Mouse (Mus musculus) retina, postnatal 1 day (tissue): Measurements from ENCODE around the gene Fam83d.
"Not testable (repeated sequence)": the region's sequence is repeated elsewhere in the genome, so short reads cannot be mapped to it uniquely, and the experiment has no call there.

ENCODE experiments used
- DNase-seq: peaks from one replicate; pipeline ENCODE4 v3.0.0-alpha.2; 2012

Fam83d gene

DNA sequence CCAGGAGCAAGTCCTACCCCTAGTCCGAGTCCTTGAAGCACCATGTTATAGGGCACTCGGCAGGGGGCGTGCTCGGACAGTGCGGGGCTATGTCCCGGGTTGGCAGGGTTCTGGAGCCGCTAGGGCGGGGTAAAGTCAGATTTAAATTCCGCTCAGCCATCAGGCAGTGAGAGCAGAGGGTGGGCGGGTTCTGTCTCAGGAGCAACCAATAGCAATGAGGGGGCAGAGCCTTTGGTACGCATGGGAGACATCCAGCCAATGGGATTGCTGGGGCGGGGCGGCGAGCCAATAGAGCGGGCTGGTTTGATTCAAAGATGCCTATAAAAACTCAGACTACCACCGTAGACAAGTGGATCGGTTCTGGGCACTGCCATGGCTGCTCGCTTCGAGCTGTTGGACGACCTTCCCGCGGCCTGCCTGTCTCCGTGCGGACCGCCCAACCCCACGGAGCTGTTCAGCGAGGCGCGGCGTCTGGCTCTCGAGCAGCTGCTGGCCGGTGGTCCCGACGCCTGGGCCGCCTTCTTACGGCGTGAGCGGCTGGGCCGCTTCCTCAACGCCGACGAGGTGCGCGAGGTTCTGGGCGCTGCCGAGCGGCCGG lies at the start of gene Fam83d:
Gene Fam83d, plus strand, starts transcription at position 352 of the 598 bp plus-strand sequence.
- peak; percentile 98 for DNase-seq

DNA sequence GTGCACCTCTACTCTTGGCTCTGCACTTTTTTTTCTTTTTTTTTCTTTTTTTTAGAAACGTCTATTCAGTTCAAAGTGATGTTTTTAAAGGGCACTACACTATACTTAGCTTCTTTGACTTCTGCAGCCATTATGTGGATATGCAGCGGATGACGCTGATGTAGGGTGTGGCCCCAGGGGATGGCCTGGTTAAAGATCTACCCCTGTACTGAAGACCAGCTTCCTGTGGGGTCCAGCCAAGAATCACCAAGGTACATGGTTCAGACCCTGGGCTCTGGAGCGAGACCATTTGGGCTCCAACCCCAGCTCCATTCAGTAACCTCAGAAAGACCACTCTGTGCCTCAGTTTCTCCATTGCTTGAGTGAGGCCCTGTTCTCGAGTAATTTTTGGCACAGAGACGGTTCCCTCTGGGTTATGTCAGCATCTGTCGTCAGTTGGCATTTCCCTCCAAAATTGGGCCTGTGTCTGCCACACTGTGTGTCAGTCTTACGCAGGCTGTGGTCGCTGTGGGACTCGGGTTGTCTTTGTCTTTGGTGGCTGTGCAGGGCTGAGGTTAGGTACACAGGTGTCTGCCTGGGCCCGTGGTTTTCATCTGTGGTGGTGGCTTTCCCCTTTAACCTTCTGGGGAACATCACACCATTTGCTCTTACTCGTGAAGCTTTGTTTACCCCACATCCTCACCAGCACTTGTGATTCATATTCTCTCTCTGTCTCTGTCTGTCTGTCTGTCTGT lies 48.9 kb upstream of the Fam83d start:
- DNase-seq: no peak

DNA sequence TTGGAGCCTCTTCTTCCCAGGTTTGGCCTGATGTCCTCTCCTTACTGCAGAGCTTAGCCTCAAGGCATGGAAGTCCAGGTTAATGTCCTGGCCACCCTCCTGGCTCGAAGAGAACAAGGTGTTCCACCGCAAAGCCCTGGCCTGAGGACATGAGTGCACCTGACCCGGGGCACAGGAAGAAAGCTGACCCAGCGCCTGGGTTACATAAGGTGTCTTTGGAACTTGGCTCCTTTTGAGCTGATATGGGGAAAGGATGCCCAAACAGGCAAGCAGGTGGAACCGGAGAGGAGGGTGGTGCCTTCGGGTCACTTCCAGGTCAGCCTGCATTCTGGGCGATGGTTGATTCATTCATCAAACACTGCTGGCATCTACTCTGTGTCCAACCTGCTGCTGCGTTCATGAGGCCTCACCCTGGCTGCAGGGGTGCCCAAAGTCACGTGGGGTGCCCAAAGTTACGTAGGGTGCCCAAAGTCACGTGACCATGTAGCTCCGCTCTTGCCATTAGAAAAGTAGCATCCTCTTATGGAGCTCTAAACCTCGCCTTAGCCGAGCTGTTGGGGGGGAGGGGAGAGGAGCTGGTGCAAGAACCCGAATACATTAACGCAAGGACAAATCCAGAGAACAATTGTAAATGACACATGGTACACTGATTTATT lies 47.0 kb upstream of the Fam83d start:
- DNase-seq: no peak

DNA sequence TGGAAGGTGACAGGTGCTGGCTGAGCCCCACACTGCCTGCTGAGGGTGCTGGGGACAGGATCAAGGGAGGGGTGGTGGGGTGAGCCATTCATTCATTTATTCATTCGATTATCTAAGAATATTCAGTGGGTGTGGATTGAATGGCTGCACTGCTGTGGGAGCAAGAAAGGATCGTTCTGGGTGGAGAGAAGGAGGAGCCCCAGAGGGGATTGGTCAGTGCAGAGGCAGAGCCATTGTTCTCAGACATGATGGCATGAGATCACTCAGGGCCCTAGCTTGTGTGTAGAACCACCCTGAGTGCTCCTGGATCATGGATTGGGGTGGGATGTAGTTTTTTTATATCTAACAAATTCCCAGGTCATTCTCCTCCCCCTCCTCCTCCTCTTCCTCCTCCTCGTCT lies 46.4 kb upstream of the Fam83d start:
- no peak for DNase-seq

DNA sequence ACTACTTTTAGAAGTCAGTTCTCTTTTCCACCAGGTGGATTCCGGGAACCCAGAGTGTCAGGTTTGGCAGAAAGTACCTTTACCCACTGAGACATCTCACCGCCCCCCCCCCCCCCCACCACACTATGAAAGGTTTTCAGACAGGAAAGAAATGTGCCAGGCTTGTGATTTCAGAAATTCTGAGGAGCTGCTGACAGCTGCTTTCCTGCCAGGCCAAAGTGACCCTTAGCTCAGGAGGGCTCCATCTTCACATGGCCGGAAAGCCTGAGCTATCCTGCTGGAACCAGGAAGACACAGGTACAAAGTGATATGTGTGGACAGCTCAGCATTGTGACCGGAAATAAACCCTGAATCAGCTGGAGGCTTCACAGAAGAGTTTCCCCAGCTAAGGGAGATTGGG lies 45.8 kb upstream of the Fam83d start:
- no peak for DNase-seq

DNA sequence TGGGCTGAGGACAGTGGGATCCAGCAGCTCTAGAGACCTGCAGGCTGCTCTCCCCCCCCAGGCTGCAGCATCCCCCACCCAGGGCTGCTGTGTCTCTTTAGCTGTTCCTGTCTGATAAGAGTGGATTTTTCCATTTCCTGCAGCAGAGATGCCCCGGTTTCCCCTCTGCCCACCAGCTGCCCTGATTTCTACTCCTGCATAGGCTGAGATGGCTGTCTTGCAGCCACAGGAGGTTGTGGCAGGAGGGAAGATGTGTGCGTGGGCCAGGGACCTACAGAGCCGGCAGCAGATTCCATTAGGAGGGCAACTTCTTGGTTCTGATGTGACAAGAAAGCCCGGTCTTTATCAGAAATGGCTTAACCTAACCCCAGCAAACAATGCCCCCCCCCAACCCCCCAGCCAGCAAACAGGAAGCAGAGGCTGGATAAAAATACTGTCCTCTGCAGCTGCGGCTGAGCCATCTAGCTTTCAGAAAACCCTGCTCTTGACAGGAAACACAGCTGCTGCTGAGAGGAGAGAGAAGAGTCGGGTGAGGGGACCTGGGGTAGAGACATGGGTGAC lies 44.8 kb upstream of the Fam83d start:
- DNase-seq: no peak

DNA sequence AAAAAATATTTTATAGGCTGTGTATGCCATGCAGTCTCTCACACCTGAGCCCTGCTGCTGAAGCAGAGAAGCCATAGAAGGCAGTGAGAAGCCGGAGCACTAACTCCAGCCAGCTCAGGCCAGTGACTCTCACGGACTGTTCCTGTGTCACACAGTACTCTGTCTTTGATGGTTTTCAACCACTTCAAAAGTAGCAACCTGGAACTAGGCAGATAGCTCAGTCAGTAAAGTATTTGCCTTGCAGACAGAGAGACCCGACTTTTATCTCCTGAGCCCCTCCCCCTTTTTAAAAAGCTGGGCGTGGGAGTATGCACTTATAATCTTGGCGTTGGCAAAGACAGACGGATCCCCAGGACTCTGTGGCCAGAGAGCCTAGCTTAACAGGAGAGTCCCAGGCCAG lies 44.1 kb upstream of the Fam83d start:
- DNase-seq: no peak

DNA sequence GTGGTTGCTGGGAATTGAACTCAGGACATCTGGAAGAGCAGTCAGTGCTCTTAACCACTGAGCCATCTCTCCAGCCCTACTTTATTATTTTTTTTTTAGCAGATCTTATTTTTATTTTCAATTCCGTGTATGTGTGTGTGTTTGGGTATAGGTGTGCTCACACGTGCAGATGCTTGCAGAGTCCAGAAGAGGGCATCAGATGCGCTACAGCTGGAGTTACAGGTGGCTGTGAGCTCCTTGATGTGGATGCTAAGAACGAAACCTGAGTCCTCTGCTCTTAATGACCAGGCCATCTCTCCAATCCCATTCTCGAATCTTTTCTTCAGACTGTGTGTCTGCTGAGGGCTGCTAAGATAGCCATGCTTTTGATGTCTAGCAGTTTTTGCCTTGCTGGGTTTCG lies 41.6 kb upstream of the Fam83d start:
- no peak for DNase-seq

DNA sequence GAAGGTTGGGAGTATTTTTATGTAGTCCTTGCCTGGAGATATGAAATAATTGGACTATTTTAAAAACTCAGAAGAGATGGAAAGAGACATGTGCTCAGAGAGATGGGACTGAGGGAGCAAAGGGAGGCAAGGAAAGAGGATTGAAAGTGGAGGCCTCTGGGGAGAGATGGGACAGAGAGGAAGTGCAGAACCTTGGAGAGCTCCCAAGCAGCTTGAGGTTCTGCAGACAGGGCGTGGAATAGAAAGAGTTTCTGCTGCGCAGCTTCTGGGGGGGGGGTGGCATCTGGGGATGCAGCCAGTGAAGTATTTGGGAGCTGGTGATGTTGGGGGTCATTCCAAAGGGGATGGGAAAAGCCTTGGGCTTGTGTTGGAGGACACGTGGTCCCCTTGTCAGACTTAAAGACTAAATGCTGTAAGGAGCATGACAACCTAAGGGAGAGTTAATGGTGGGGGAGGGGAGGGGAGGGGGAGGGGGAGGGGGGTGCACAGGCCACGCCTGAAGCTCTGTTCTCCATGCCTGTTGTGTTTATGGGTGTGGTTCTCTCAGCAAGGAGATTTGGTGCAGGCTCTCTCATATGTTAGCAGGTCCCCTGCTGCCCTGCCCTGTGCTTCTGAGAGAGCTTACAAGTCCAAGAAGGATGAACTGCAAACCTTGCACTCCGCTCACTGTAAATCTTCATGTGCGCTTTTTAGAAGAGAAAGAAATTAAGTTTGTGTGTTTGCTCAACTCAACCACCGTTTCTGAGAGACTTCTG lies 39.7 kb upstream of the Fam83d start:
- no peak for DNase-seq

DNA sequence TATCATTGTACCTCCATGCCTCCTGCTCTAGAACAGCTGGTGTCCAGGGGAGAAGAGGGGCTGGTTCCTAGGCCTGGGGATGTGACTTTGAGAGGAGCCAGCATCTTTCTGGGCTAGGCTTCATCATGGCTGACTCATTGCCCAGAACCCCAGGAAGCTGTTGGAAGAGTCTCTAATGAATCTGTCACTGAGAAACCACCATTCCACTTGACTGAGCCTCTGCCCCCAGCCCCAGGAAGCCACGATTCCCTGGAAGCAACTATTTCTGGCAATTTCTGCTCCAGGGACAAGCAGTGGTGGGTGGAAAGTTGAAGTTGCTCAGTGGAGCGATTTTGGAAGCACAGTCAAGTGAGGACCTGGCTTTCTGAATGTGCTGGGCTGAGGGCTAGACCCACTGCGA lies 37.0 kb upstream of the Fam83d start:
- DNase-seq: no peak

DNA sequence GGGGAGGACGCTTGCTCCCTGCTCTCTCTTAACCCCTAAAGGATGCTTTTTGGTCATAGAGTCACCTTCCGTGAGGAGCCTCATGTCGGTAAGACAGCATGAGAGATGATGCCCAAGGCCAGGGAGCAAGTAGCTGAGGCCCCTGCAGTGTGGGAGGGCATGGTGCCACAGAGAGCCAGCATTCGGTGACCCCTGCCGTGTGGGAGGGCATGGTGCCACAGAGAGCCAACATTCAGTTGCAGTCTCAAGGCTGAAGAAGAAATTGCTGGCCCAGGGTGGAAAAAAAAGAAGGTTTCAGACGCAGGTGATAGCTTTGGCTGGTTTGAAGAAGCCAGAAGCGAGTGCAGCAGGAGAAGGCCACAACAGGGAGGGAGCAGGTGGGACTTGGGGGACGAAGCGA lies 35.4 kb upstream of the Fam83d start:
- DNase-seq: no peak

DNA sequence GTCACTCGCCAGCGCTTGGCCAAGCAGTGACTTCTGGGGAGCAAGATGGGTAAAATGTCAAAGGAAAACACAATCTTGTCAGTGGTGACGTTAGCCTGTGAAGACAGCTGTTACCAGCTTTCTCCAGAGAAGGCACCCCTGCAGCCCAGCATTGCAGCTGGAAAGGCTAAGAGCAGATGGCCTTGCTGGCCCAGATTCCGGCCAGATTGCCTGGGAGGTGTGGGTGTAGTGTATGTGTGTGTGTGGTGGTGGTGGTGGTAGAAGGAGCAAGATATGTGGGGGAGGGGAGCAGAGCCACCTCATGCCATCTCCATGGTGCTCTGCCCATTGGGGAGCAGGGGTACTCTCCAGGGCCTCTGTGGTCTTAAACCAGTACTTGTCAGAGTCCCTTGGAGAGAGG lies 34.8 kb upstream of the Fam83d start:
- peak; percentile 24 for DNase-seq

DNA sequence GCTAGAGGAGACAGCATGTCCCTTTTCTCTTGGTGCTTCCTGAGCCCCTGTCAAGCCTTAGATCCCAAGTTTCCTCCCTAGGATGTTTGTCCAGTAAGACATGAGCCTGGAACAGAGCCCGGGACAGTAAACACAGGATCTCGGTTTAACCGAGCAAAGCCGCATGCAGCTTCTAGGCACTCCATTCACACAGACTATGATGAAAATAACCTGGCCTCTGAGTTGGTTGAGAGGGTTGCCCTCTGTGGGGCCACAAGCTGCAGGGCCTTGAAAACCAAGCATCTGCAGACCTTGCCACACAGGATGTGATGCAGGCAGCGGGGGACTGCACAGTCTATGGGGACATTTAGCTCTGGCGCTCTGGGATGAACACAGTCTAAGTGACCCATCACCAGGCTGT lies 34.0 kb upstream of the Fam83d start:
- DNase-seq: no peak

DNA sequence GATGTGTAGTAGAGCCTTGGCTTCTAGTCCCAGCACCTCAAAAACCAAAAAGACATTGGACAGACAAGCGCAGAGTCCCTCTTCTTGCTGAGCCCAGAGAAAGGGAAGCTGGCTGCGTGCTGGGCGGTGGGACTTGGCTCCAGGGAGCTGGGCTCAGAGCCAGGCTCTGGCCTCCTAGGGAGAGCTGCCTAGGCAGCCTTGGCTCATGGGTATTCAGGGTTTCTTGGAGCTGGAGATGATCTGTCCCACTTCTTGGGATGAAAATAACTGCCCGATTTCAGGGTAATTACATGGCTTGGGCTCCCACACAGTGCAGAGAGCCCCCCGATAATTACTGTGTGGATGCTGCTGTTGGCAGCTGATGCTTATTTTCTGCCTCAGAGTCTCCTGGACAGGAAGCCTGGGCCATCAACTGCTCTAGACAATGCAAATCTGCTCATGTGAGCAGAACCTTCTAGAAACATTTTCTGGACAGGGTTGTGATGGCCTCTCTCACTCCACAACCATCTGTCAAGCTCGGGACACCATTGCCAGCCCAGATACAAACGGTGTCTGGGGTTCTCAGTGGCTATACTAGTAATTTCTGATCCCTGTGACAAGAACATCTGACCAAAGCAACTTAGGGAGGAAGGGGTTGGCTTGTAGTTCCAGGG lies 33.3 kb upstream of the Fam83d start:
- no peak for DNase-seq

DNA sequence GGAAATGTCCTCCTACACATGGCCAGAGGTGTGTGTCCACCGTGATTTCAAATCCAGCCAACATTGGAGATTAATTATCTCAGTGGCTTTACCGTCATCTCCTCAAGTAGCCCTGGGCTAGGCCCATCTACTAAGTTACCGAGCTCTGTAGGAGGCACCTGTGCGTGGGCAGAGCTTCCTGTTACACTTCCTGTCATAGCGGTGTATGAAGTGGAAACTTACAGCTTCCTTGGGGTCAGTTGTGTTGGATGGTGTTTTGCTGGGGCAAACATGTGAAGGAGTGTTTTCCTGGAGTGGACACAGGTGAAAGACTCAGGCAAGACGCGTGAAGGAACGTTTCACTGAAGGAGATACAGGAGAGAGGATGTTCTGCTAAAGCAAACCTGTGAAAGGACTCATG lies 32.6 kb upstream of the Fam83d start:
- no peak for DNase-seq

DNA sequence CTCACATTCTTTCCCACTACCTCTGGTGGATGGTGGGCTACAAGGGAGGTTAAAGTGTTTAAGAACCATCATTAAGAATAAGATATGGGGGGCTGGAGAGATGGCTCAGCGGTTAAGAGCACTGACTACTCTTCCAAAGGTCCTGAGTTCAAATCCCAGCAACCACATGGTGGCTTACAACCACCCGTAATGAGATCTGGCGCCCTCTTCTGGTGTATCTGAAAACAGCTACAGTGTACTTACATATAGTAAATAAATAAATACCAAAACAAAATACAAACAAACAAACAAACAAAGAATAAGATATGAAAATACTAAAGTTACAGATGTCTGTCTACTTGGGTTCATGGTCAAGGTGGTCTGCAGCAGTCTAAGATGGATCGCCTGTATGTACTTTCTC lies 31.6 kb upstream of the Fam83d start:
- not testable (repeated sequence) for DNase-seq

DNA sequence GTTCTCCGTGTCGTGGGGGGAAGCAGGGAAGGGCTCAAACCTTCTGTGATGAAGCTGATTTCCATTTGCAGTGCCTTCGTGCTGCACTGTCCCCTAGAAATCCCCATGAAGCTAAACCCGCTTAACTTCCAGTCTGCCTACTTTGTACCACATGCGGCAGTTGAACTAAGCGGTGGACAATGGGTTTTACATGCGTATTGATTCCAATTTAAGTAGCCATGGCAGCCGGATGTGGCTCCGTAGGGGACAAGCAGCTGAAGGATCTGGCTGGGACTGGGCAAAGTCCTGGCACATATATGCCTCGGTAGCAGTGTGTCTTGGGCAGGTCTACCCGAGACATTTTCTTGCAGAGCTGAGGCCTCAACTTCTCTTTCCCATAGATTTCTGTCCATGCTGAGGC lies 29.3 kb upstream of the Fam83d start:
- DNase-seq: no peak

DNA sequence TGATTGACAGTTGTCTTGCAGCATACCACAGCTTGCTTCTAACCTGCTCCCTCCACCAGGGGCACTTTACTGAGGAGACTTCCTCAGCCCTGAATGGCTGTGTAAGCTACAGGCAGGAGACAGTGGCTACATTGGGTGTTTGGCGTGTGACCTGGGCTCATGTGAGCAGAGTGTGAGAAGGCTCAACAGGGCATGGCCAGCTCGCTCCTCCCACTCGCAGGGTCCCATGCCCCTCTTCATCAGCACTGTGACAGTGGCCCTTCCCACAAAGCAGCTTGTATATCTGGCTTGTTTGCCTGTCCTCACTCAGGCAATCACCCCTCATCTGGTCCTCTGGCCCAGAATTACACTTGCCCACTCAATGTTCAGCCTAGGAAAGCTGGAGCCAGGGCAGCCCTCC lies 28.8 kb upstream of the Fam83d start:
- DNase-seq: no peak

DNA sequence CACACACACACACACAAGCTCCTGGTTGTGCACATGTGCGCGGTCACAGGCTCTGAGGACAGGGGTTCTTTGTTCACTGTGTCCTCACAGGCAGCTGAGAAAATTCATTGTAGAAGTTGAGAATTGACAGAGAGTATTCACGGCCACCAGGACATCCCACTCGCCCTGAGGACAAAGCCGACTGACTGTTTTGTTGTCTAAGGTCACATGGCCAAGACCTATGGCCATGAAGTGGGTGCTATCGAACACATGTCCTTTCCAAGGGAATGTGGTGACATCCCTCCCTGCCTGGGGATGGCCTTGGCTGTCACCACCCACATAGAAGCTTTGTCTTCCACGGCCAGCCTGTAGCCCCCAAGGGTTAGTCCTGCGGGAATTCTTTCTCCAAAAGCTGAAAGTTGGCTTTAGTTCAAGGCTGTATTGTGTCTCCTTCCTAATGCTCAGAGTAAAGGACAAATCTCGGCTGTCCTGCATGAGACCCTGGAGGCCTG lies 26.8 kb upstream of the Fam83d start:
- DNase-seq: peak; percentile 65

DNA sequence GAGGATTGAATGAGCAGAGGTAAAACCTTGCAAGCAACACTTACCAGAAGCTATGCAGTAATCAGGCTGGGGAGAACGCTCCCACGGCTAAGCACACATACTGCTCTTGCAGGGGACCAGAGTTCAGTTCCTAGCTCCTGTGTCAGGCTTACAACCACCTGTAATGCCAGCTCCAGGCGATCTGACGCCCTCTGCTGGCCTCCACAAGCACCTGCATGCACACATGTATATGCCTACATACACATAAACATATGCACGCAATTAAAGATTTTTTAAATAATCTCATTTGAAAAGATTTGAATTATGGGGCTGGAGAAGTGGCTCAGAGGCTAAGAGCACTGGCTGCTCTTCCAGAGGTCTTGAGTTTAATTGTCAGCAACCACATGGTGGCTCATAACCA lies 25.5 kb upstream of the Fam83d start:
- no peak for DNase-seq

DNA sequence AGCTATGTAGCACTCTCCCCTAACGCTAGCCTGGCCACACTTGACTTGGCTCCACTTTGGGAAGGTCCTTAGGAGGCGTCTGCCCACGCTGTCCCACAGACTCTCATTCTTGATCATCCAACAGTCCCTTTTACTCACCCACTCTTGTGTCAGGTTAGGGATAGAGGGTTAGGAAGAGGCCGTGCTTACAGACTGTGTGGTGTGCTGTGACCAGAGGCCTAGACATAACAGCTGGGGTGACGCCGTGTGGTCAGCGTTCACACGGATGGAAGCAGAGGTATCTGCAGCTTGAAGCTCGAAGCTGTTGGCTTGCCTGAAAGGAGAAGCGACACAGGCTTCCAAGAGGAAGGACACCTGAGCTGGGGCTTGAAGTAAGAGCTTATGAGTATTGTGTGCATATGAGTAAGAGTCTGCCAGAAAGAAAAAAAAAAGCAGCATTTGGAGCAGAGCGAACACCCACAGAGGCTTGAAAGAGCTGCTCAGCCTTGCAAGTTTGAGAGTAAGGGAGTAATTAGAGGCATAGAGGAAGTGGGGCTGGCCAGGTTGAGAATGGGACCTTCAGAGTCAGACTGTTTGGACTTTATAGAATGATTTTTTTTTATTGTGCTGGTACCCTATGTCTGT lies 24.3 kb upstream of the Fam83d start:
- DNase-seq: no peak

DNA sequence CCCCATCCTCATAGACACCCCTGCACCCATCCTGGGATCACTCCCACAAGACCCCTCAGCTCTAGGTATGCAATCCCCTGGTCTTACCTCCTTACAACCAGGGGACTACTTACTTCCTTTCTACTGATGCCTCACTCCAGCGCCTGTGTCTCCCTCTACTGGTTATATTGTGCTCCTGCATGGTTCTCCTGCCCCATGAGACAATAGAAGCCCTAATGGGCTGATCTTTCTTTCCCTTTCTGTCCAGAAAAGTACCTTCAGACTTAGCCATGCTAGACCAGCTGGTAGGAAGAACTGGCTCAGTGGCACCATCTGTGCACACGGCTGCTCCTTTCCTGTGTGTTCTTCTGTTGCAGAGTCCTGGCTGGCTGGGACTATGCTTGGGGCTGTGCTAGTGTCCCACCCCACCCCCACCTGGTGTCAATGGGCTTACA lies 22.8 kb upstream of the Fam83d start:
- peak; percentile 85 for DNase-seq
